Mouse (Mus musculus) embryonic fibroblast, embryonic 13.5 days (primary cell): Measurements from ENCODE around the gene Gm42906. TPM values are rescaled to one million over a fixed set of nuclear protein-coding genes. Genes with fewer than 3 reads are reported as not detected.

ENCODE experiments used
- H3K27ac ChIP-seq: 2 replicates; pipeline ENCODE4 v1.5.1; 2012; ENCODE audit warnings: low read length, control low read depth, inconsistent platforms; ENCODE audit not compliant: insufficient read depth
- H3K4me1 ChIP-seq: 2 replicates; pipeline ENCODE4 v1.6.1; 2011; ENCODE audit warnings: low read length; ENCODE audit not compliant: control insufficient read depth, insufficient read depth
- H3K4me3 ChIP-seq: 2 replicates; pipeline ENCODE4 v1.5.1; 2011; ENCODE audit warnings: mild to moderate bottlenecking, control low read depth, low read length; ENCODE audit not compliant: insufficient read depth
- CTCF ChIP-seq: IDR thresholded peaks from 2 replicates; pipeline ENCODE4 v1.5.1; 2011; ENCODE audit warnings: mild to moderate bottlenecking, control low read depth, low read length, moderate library complexity, borderline replicate concordance; ENCODE audit not compliant: insufficient read depth
- POLR2A ChIP-seq: IDR thresholded peaks from 2 replicates; pipeline ENCODE4 v1.6.1; 2011; ENCODE audit warnings: low read depth, mild to moderate bottlenecking, control low read depth, low read length, moderate library complexity
- polyA plus RNA-seq: library from polyadenylated mRNA; stranded (reverse); fragments of >200 nt; gene quantifications from 2 replicates; pipeline ENCODE4 v1.2.4, GENCODE M21; 2011; ENCODE audit warnings: low read depth; ENCODE audit not compliant: missing spikeins, insufficient read length

The Gm42906 gene
- polyA plus RNA-seq, 1 experiment: not detected

- peak overlapping the region; percentile 75 for H3K27ac ChIP-seq
- no peak overlapping the region for H3K4me3 ChIP-seq
- no peak for TF ChIP-seq CTCF
- TF ChIP-seq POLR2A: no peak
- H3K4me1 ChIP-seq: peaks cover 10% of the 10 kb centered on the region
Measured at GRCm38 (mm10) chr5:151092886-151093665, 334.9 kb downstream of the Gm42906 start.

- H3K4me3 ChIP-seq: no peak overlapping the region
- H3K4me1 ChIP-seq: peaks cover 16% of the 10 kb centered on the region
- no peak for TF ChIP-seq CTCF
- TF ChIP-seq POLR2A: no peak
- no peak overlapping the region for H3K27ac ChIP-seq
Measured at GRCm38 (mm10) chr5:151090996-151091395, 337.0 kb downstream of the Gm42906 start.

GRCm38 (mm10) chr5:151089201-151089600 lies 338.8 kb downstream of the Gm42906 start:
- no peak overlapping the region for H3K4me3 ChIP-seq
- H3K27ac ChIP-seq: no peak overlapping the region
- TF ChIP-seq POLR2A: no peak
- TF ChIP-seq CTCF: no peak
- peaks cover 12% of the 10 kb centered on the region for H3K4me1 ChIP-seq

GRCm38 (mm10) chr5:151086425-151087202 lies 341.3 kb downstream of the Gm42906 start:
- TF ChIP-seq POLR2A: no peak
- no peak for TF ChIP-seq CTCF
- H3K4me1 ChIP-seq: peaks cover 6% of the 10 kb centered on the region
- no peak overlapping the region for H3K27ac ChIP-seq
- H3K4me3 ChIP-seq: no peak overlapping the region

- Histone ChIP-seq H3K4me3 (no peak overlapping the region), H3K4me1 (peaks cover 6% of the 10 kb centered on the region), H3K27ac (no peak overlapping the region)
- TF ChIP-seq POLR2A: no peak
- no peak for TF ChIP-seq CTCF
Measured at GRCm38 (mm10) chr5:151085749-151086148, 342.2 kb downstream of the Gm42906 start.

GRCm38 (mm10) chr5:151080276-151080675 lies 347.7 kb downstream of the Gm42906 start:
- H3K27ac ChIP-seq: no peak overlapping the region
- TF ChIP-seq POLR2A: no peak
- TF ChIP-seq CTCF: no peak
- H3K4me3 ChIP-seq: no peak overlapping the region
- H3K4me1 ChIP-seq: no peaks in the 10 kb centered on the region; the same call in 1 of the 2 replicates

GRCm38 (mm10) chr5:151077953-151078352 lies 350.0 kb downstream of the Gm42906 start:
- TF ChIP-seq CTCF (no peak), POLR2A (no peak)
- Histone ChIP-seq H3K27ac (no peak overlapping the region), H3K4me3 (no peak overlapping the region), H3K4me1 (peaks cover 6% of the 10 kb centered on the region; the same call in 1 of the 2 replicates)

- Histone ChIP-seq H3K27ac (no peak overlapping the region), H3K4me1 (peaks cover 6% of the 10 kb centered on the region), H3K4me3 (no peak overlapping the region)
- TF ChIP-seq POLR2A (no peak), CTCF (no peak)
Measured at GRCm38 (mm10) chr5:151076917-151077316, 351.0 kb downstream of the Gm42906 start.

GRCm38 (mm10) chr5:151074282-151074681 lies 353.7 kb downstream of the Gm42906 start:
- Histone ChIP-seq H3K27ac (0 out of 2 replicates have a peak overlapping the region, but pooled peaks have one; percentile 25), H3K4me1 (peaks cover 18% of the 10 kb centered on the region), H3K4me3 (no peak overlapping the region)
- TF ChIP-seq CTCF: no peak
- no peak for TF ChIP-seq POLR2A

GRCm38 (mm10) chr5:151071430-151071829 lies 356.5 kb downstream of the Gm42906 start:
- Histone ChIP-seq H3K4me3 (no peak overlapping the region), H3K4me1 (peaks cover 25% of the 10 kb centered on the region), H3K27ac (peak overlapping the region; percentile 93)
- TF ChIP-seq CTCF (no peak), POLR2A (no peak)
